Mouse (Mus musculus): Measurements from ENCODE around the gene Olfr1359.
"Not testable (repeated sequence)": the region's sequence is repeated elsewhere in the genome, so short reads cannot be mapped to it uniquely, and the experiment has no call there.

Olfr1359 gene

DNA sequence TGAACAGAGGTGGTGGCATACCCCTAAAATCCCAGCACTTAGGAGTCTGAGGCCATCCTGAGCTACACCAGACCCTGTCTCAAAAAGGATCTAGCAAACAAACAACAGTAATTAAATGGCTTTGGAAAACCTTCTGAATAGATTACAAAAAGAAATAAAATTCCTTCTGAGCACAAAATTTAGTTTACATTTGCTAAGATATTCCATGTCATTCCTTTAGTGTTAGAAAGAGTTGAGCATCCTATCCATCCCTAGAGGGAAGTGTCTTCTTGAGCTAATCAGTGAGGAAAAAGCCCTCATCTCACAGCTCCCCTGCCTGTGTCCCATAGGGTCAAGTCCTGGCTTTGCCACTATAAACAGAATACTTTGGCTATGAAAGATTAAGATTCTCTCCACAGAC, at the start of gene Olfr1359:
Gene Olfr1359 (plus strand): TSS at position 301 of the 400 bp plus-strand sequence.
- no peak for DNase-seq

DNA sequence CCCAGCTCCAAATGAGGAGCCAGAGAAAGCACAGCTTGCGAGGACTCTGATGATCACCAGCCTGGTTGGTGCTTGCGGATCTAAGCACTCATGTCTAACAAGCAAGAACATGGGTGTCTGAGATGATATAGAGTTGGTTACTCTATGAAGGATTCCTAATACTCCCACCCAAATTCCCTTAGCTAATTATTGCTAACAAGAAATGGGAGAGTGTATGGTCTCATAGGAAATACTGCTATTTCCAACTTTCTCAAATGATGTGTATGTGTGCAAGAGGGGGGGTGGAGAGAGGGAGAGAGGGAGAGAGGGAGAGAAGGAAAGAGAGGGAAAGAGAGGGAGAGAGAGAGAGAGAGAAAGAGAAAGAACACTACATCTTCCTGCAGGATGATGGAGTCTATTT, 34.6 kb upstream of the Olfr1359 start, which contains the start of gene Olfr1361:
Gene Olfr1361 (minus strand): TSS at position 101 of the 400 bp plus-strand sequence.
- no peak for DNase-seq

DNA sequence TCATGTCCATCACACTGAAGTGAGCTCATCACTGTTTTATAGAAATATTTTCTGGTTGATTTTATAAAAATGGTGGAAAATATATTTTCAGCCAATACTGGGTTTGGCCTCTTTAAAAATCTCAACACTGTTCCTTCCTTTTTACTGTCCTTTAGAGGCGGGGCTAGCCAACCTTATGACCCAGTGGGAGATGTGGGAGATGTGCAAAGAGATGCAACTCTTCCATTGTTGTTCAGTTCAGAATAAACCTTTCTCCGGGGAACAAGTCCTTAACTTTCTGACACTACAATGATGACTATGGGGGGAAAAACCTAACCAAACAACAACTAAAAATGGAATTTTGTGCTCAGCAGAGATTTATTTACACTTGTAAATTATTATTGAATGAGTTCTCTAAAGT, 20.6 kb upstream of the Olfr1359 start, which contains the start of gene Olfr1360:
Gene Olfr1360 (minus strand): TSS at position 101 of the 400 bp plus-strand sequence.
- DNase-seq: no peak

- DNase-seq: no peak
These were observed 8.8 kb downstream of the Olfr1359 start for GRCm38 (mm10) chr13:21706669-21707068.

DNA sequence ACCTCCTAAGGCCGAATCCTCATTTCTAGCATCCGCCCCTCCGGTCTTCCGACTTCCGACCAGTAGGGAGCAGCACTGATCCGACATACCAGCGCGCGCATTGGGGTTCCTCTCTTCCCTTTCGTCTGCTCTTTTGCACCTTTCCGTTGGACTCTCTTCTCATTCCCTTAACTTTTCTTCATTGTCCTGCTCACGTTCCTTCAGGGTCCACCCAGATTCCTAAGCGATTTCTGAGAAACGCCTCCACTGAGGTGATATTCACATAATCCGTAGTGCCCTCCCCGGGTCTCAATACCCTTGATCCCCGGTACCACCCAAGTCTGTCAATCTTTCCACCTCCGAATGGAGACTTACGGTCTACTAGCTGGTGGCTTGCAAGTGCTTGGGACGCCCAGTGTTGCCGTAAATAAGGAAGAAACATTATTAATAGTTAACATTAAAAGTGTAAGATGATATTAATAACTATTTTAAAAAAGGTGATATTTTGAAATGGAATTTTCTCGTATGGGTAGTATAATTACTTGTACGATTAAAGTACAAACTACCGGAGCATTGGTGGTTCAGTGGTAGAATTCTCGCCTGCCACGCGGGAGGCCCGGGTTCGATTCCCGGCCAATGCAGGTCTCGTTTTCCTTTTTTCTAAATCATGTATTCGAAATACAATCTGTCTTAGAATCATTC, 12.3 kb downstream of the Olfr1359 start:
- DNase-seq: peak; percentile 86 to 91

DNA sequence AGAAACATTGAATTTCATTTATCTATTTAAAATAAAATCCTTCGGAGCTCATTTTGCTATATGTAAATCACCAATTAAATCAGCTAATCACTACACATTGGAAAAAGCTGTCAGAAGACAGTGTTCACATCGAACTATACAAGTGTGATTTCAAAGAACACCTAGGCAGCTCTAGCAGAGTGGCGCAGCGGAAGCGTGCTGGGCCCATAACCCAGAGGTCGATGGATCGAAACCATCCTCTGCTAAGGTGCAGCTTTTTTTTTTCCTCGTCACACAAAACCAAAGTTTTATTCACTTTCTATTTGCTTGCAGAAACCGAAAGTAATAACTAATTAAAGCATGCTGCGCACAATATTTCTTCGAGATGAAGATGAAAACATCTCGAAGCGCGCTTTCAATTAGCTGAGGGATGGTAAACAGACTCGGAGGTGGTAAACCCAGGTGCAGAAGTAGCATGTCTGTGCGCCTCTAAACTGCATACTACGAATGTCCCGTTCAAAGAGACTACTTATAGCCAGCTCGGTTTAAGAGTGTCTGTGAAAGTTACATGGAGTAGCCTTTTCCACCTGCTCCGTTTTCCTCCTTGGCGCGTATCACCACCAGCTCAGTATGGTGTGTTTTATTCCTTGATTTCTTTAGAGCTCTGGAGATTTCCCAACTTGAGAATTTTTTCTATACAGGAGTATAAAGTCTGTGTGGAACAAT, 13.1 kb downstream of the Olfr1359 start:
- peak; percentile 76 to 88 for DNase-seq

- no peak for DNase-seq
These were observed 13.8 kb downstream of the Olfr1359 start for GRCm38 (mm10) chr13:21711698-21712097.

- DNase-seq: peak; percentile 63 to 77
These were observed 16.8 kb downstream of the Olfr1359 start for GRCm38 (mm10) chr13:21714725-21715124.

DNA sequence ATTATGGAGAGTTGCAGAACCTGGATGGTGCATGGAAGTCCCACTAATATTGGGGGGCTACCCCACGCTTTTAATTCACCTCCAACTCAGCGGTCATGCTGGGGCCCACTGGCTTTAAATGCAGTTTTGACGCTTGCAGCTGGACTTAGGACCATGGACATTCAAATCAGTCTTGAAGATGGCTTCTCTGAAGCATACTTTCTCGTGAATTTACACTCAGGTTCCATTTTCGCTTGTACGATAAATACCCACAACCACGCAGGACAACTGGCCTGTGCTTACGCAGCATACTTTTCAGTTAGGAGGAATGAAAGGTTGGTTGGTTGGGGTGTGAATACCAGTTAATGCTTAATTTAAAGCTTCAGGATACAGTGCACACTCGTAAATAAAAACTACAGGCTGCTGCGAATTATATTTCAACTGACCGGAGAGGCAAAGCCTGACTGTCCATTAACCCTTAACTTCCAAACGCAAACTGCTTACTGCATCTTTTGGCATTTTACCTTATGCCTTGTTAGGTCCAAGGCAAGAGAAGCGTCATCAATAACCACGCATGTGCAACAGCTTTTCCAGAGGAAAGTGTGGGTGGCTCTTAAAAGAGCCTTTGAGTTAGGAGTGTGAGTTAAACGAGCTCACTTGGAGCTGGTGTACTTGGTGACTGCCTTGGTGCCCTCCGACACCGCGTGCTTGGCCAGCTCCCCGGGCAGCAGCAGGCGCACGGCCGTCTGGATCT, 17.4 kb downstream of the Olfr1359 start:
- DNase-seq: no peak

DNA sequence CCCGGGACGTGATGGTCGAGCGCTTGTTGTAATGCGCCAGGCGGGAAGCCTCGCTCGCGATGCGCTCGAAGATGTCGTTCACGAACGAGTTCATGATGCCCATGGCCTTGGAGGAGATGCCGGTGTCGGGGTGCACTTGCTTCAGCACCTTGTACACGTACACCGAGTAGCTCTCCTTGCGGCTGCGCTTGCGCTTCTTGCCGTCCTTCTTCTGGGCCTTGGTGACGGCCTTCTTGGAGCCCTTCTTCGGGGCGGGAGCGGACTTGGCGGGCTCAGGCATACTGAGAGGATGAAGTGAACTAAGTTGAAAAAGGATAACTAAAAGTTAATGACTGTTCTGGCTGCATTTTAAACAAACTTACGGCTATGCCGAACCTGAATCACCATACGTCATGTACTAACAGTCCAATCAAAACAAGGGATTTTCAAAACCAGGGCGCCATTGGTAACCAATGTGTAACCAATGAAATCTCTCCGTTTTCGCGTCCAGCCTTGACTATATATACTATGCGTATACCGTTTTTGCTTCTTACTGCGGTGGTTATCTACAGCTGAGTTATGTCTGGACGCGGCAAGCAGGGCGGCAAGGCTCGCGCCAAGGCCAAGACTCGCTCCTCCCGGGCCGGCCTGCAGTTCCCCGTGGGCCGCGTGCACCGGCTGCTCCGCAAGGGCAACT, 18.1 kb downstream of the Olfr1359 start, which contains the start of the genes Hist1h2bl and Hist1h2ai:
Gene Hist1h2bl (minus strand): TSS at position 280 of the 676 bp plus-strand sequence.
Gene Hist1h2ai (plus strand): TSS at position 559 of the 676 bp plus-strand sequence.
- peak; percentile 67 to 90 for DNase-seq

DNA sequence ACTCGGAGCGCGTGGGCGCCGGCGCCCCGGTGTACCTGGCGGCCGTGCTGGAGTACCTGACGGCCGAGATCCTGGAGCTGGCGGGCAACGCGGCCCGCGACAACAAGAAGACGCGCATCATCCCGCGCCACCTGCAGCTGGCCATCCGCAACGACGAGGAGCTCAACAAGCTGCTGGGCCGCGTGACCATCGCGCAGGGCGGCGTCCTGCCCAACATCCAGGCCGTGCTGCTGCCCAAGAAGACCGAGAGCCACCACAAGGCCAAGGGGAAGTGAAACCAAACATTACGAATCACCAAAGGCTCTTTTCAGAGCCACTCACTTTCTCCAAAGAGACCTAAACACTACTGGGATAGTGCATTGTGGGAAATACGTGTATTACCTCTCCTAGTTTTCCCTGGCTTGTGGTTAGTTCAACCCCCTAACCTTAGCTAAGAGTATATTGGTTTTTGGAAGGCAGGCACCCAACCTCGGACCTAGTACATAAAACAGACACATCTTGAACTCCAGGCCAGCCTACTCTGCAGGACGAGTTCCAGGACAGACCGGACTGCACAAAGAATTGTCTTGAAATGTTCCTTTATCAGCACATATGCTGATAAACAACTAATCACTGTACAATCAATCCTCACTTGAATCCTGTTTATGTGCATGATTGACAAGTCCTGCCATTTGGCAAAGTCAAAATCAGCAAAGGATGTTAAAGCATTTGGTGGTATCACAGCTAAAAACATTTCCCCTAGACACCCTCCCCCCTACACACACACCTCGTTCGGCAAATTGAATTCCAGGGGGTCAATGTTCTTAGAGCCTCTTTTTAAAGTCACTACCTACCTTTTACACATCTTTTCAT, 18.9 kb downstream of the Olfr1359 start:
- not testable (repeated sequence) for DNase-seq

- DNase-seq: peak; percentile 67 to 76
These were observed 19.8 kb downstream of the Olfr1359 start, which contains the start of gene Hist1h3h for GRCm38 (mm10) chr13:21717397-21718357. TSS of gene Hist1h3h (plus strand) at chr13:21717659.

GRCm38 (mm10) chr13:21718381-21719080, 20.6 kb downstream of the Olfr1359 start:
- DNase-seq: no peak

DNA sequence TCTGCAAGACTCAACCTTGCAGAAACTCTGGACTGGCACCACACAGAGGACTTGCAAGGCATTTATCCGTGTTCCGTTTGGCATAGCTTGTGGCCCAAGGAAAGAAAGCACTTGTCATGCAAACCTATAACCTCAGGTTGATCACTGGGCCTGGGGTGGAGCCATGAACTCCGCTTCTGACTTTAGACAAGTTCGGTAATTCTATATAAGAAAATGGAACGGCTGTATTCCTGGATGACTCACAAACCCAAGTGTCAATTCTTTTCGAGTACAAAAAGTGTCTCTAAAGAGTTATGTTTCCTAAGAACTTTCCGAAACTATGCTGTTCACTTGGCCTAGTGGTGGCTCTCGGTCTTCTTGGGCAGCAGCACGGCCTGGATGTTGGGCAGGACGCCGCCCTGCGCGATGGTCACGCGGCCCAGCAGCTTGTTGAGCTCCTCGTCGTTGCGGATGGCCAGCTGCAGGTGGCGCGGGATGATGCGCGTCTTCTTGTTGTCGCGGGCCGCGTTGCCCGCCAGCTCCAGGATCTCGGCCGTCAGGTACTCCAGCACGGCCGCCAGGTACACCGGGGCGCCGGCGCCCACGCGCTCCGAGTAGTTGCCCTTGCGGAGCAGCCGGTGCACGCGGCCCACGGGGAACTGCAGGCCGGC, 23.3 kb downstream of the Olfr1359 start:
- DNase-seq: not testable (repeated sequence)

DNA sequence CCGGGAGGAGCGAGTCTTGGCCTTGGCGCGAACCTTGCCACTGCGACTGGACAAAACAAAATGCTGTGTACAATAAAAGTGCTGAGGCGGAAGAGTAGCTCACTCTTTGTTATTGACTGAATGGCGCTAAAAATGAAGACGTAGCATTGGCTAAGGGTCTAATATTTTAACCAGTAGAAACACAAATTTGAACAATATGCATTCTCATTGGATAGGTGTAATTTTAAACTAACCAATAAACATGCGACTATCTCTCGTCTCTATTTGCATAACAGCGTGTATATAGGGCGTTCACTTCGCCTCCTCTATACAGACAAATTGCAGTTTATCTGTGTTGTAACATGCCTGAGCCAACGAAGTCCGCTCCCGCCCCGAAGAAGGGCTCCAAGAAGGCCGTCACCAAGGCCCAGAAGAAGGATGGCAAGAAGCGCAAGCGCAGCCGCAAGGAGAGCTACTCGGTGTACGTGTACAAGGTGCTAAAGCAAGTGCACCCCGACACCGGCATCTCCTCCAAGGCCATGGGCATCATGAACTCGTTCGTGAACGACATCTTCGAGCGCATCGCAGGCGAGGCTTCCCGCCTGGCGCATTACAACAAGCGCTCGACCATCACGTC, 24.0 kb downstream of the Olfr1359 start, which contains the start of gene Hist1h2bm:
Gene Hist1h2bm (plus strand): TSS at position 288 of the 616 bp plus-strand sequence.
- peak; percentile 42 to 66 for DNase-seq

DNA sequence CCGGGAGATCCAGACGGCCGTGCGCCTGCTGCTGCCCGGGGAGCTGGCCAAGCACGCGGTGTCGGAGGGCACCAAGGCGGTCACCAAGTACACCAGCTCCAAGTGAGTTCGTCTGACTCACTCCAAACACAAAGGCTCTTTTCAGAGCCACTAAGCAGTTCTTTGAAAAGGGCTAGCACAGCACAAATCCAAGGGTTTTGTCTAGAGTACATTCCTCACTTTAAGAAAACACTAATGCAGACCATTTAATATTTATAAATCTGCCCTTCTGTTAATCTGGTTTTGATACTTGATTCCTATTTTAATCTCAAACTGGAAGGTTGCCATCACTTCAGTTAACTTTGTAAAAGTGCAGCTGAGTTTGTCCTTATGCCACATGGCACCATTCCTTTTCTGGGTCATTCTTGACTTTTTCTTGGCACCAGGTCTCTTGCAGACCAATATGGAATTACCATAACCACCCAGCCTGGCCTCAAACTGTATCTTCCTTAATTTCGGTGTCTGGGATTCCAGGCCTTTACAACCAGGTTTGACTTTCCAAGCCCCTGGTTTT, 24.5 kb downstream of the Olfr1359 start:
- no peak for DNase-seq

DNA sequence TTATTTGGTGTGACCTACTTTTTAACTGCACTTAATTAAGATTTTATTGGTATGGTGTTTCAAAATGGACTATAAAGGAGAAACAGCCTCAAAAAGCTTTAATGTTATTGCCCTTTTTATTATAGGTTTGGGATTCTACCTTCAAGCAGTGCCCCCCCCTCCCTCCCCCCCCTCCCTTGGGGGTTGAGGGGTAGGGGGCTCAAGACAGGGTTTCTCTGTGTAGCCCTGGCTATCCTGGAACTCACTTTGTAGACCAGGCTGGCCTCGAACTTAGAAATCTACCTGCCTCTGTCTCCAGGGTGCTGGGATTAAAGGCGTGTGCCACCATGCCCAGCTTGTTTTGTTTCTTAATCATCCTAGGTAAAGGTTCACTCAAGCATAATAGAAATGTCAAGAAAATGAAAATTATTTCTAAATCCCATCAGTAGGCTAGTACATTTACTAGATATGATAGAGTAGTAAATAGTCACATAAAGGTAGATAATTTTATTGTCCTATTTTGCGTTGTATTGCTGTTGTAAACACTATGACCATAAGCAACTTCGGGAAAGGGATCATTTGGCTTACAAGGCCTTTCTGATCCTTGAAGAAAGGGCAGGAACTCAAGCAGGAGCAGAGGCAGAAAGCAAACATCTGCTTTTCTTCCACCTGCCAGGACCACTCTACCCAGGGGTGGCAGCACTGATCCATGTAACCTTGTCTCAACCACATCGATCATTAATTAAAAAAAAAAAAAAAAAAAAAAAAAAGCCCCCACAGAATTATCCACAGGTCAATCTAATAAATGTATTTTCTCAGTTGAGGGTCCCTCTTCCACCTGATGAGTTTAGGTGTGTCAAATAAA, 25.3 kb downstream of the Olfr1359 start:
- no peak for DNase-seq

All from cerebellum, postnatal 36 days (tissue).